Mouse (Mus musculus) stomach, postnatal 0 days (tissue): Measurements from ENCODE around the gene Mamdc4. TPM values are rescaled to one million over a fixed set of nuclear protein-coding genes. Genes with fewer than 3 reads are reported as not detected.

ENCODE experiments used
- ATAC-seq: fragments of 200-750 bp; cut with Nextera tagmentation; 2 replicates; pipeline ENCODE4 v1.8.0; 2017; ENCODE audit not compliant: low FRiP score, low TSS enrichment
- DNase-seq: peaks from one replicate; pipeline ENCODE4 v3.0.0-alpha.2; 2016; ENCODE audit warnings: low spot score
- H3K27ac ChIP-seq: fragments of 300-500 bp; sonication (generic); replicated peaks from 2 replicates; pipeline ENCODE4 v1.5.1; 2014; ENCODE audit warnings: mild to moderate bottlenecking, control low read depth
- H3K27me3 ChIP-seq: fragments of 300-500 bp; sonication (generic); 2 replicates; pipeline ENCODE4 v1.6.1; 2014; ENCODE audit warnings: low read length; ENCODE audit not compliant: control insufficient read depth, insufficient read depth
- H3K36me3 ChIP-seq: fragments of 300-500 bp; sonication (generic); 2 replicates; pipeline ENCODE4 v1.6.1; 2014; ENCODE audit warnings: low read length, mixed read lengths; ENCODE audit not compliant: control insufficient read depth, insufficient read depth
- H3K4me1 ChIP-seq: fragments of 300-500 bp; sonication (generic); replicated peaks from 2 replicates; pipeline ENCODE4 v1.6.1; 2014; ENCODE audit warnings: antibody characterized with exemption; ENCODE audit not compliant: control insufficient read depth, insufficient read depth
- H3K4me2 ChIP-seq: fragments of 300-500 bp; sonication (generic); replicated peaks from 2 replicates; pipeline ENCODE4 v1.6.1; 2014; ENCODE audit warnings: low read depth, mild to moderate bottlenecking, control low read depth, moderate library complexity
- H3K4me3 ChIP-seq: fragments of 300-500 bp; sonication (generic); 2 replicates; pipeline ENCODE4 v1.5.1; 2014; ENCODE audit warnings: low read depth, low read length, control low read depth
- H3K9ac ChIP-seq: fragments of 300-500 bp; sonication (generic); 2 replicates; pipeline ENCODE4 v1.6.1; 2014; ENCODE audit warnings: mild to moderate bottlenecking, low read length, control low read depth, mixed read lengths
- H3K9me3 ChIP-seq: fragments of 300-500 bp; sonication (generic); 2 replicates; pipeline ENCODE4 v1.6.1; 2016; ENCODE audit warnings: low read length; ENCODE audit not compliant: control insufficient read depth
- CTCF ChIP-seq: IDR thresholded peaks from 2 replicates; pipeline ENCODE4 v1.5.1; 2016; ENCODE audit warnings: antibody characterized with exemption, low read depth, mild to moderate bottlenecking, moderate library complexity
- EP300 ChIP-seq: optimal IDR thresholded peaks from 2 replicates; pipeline ENCODE3; 2016; ENCODE audit warnings: antibody characterized with exemption
- WGBS: fragments of 180-500 bp; shearing (Covaris S2); extraction: QIAGEN DNeasy Blood & Tissue Kit; methylation state at CpG from one replicate; pipeline ENCODE4 v1.1.7; 2014; 5-methylcytosine and 5-hydroxymethylcytosine counted together
- polyA plus RNA-seq: library from polyadenylated mRNA; unstranded; fragments of >200 nt; fragmentation: Nextera tagmentation; extraction: Ambion mirVana; gene quantifications from 2 replicates; pipeline ENCODE4 v1.2.1, GENCODE M21; 2015

Gene Mamdc4
- polyA plus RNA-seq, 1 experiment from 2014 or later: 0.55 TPM

- WGBS: 96% methylated on average over 4 of the region's 4 CpGs
- TF ChIP-seq EP300 (no peak), CTCF (no peak)
These were observed 34.1 kb downstream of the Mamdc4 start for GRCm38 (mm10) chr2:25540541-25540948.

GRCm38 (mm10) chr2:25536531-25536930 is 38.1 kb downstream of the Mamdc4 start:
- 81% methylated on average over 8 of the region's 8 CpGs for WGBS
- ATAC-seq: no peak
- Histone ChIP-seq H3K36me3 (peaks cover 7% of the 10 kb centered on the region; the same call in 1 of the 2 replicates), H3K9me3 (no peaks in the 10 kb centered on the region), H3K9ac (no peak overlapping the region), H3K4me1 (no peaks in the 10 kb centered on the region), H3K27ac (no peak overlapping the region), H3K27me3 (no peaks in the 10 kb centered on the region), H3K4me2 (no peak overlapping the region), H3K4me3 (no peak overlapping the region)
- no peak for DNase-seq
- TF ChIP-seq EP300: no peak
- no peak for TF ChIP-seq CTCF

More at GRCm38 (mm10) chr2:25540541-25540948, 34.1 kb downstream of the Mamdc4 start:
- ATAC-seq (no peak), DNase-seq (no peak)
- H3K9ac ChIP-seq: no peak overlapping the region
- peaks cover 4% of the 10 kb centered on the region; the same call in 1 of the 2 replicates for H3K36me3 ChIP-seq
- H3K4me2 ChIP-seq: no peak overlapping the region
- H3K27me3 ChIP-seq: no peaks in the 10 kb centered on the region
- no peaks in the 10 kb centered on the region for H3K9me3 ChIP-seq
- H3K27ac ChIP-seq: no peak overlapping the region
- H3K4me3 ChIP-seq: no peak overlapping the region
- H3K4me1 ChIP-seq: no peaks in the 10 kb centered on the region

GRCm38 (mm10) chr2:25534866-25535182 is 39.8 kb downstream of the Mamdc4 start:
- ATAC-seq (no peak), DNase-seq (no peak)
- H3K27ac ChIP-seq: no peak overlapping the region
- TF ChIP-seq CTCF (no peak), EP300 (no peak)
- H3K4me2 ChIP-seq: no peak overlapping the region
- H3K27me3 ChIP-seq: no peaks in the 10 kb centered on the region
- no peak overlapping the region for H3K4me3 ChIP-seq
- no peaks in the 10 kb centered on the region for H3K9me3 ChIP-seq
- 98% methylated on average over 2 of the region's 2 CpGs for WGBS
- no peak overlapping the region for H3K9ac ChIP-seq
- peaks cover 13% of the 10 kb centered on the region for H3K36me3 ChIP-seq
- H3K4me1 ChIP-seq: no peaks in the 10 kb centered on the region

- no peak overlapping the region for H3K9ac ChIP-seq
- no peak for ATAC-seq
- no peak for TF ChIP-seq EP300
- TF ChIP-seq CTCF: no peak
- H3K27me3 ChIP-seq: no peaks in the 10 kb centered on the region
- H3K4me2 ChIP-seq: no peak overlapping the region
- no peak overlapping the region for H3K27ac ChIP-seq
- H3K4me1 ChIP-seq: no peaks in the 10 kb centered on the region
- WGBS: 74% methylated on average over 3 of the region's 3 CpGs
- H3K9me3 ChIP-seq: no peaks in the 10 kb centered on the region
- H3K36me3 ChIP-seq: peaks cover 14% of the 10 kb centered on the region
- H3K4me3 ChIP-seq: no peak overlapping the region
- no peak for DNase-seq
These were observed 40.3 kb downstream of the Mamdc4 start for GRCm38 (mm10) chr2:25534178-25534865.

GRCm38 (mm10) chr2:25533707-25534106 is 40.9 kb downstream of the Mamdc4 start:
- no peak for DNase-seq
- Histone ChIP-seq H3K27ac (no peak overlapping the region), H3K4me3 (no peak overlapping the region), H3K9me3 (no peaks in the 10 kb centered on the region), H3K4me2 (no peak overlapping the region), H3K9ac (no peak overlapping the region), H3K27me3 (no peaks in the 10 kb centered on the region), H3K36me3 (peaks cover 19% of the 10 kb centered on the region), H3K4me1 (no peaks in the 10 kb centered on the region)
- ATAC-seq: no peak
- TF ChIP-seq CTCF (no peak), EP300 (no peak)
- WGBS: 89% methylated on average over 2 of the region's 2 CpGs

GRCm38 (mm10) chr2:25526510-25527302 is 47.9 kb downstream of the Mamdc4 start:
- ATAC-seq (no peak), DNase-seq (no peak)
- H3K4me1 ChIP-seq: no peaks in the 10 kb centered on the region
- H3K4me3 ChIP-seq: no peak overlapping the region
- H3K9me3 ChIP-seq: no peaks in the 10 kb centered on the region
- TF ChIP-seq CTCF (no peak), EP300 (no peak)
- 81% methylated on average over 9 of the region's 9 CpGs for WGBS
- H3K27ac ChIP-seq: no peak overlapping the region
- no peak overlapping the region for H3K4me2 ChIP-seq
- H3K9ac ChIP-seq: no peak overlapping the region
- H3K36me3 ChIP-seq: peaks cover 45% of the 10 kb centered on the region
- no peaks in the 10 kb centered on the region for H3K27me3 ChIP-seq

Other genes starting within 250 kb of the Mamdc4 start
- gene Man1b1, start 242.5 kb downstream of the Mamdc4 start, polyA plus RNA-seq: 29.2 and 29.9 TPM in 2 replicates
- gene Dpp7, start 218.5 kb downstream of the Mamdc4 start, polyA plus RNA-seq: 9.5 and 9.9 TPM in 2 replicates
- gene Uap1l1, start 209.2 kb downstream of the Mamdc4 start, polyA plus RNA-seq: 33.2 and 36.9 TPM in 2 replicates
- 14.1 and 16.6 TPM in 2 replicates for gene Sapcd2, start 202.5 kb downstream of the Mamdc4 start, polyA plus RNA-seq
- gene Entpd2, start 179.0 kb downstream of the Mamdc4 start, polyA plus RNA-seq: 21.2 and 23.3 TPM in 2 replicates
- gene Npdc1, start 175.5 kb downstream of the Mamdc4 start, polyA plus RNA-seq: 52.8 and 53.0 TPM in 2 replicates
- gene Fut7, start 151.6 kb downstream of the Mamdc4 start, polyA plus RNA-seq: 0.12 TPM in 1 of 2 replicates, not detected in the other
- gene Abca2, start 146.1 kb downstream of the Mamdc4 start, polyA plus RNA-seq: 1.7 and 2.6 TPM in 2 replicates
- gene Clic3, start 118.0 kb downstream of the Mamdc4 start, polyA plus RNA-seq: 246 and 272 TPM in 2 replicates
- 51.7 and 59.7 TPM in 2 replicates for gene Paxx, start 113.8 kb downstream of the Mamdc4 start, polyA plus RNA-seq
- gene Ptgds, start 104.8 kb downstream of the Mamdc4 start, polyA plus RNA-seq: 4.7 and 5.2 TPM in 2 replicates
- not detected in 2 replicates for gene Lcn12, start 80.9 kb downstream of the Mamdc4 start, polyA plus RNA-seq
- gene Fbxw5, start 74.1 kb downstream of the Mamdc4 start, polyA plus RNA-seq: 39.3 and 47.5 TPM in 2 replicates
- gene C8g, start 73.1 kb downstream of the Mamdc4 start, polyA plus RNA-seq: 2.8 and 3.8 TPM in 2 replicates
- gene Traf2, start 27.9 kb downstream of the Mamdc4 start, polyA plus RNA-seq: 15.9 and 16.0 TPM in 2 replicates
- gene Edf1, start 17.0 kb downstream of the Mamdc4 start, polyA plus RNA-seq: 351 and 372 TPM in 2 replicates
- gene Phpt1, start 379 bp upstream of the Mamdc4 start, polyA plus RNA-seq: 87.0 and 87.5 TPM in 2 replicates
- 0.29 and 0.52 TPM in 2 replicates for gene Ajm1, start 6.9 kb upstream of the Mamdc4 start, polyA plus RNA-seq
- gene Rabl6, start 33.7 kb upstream of the Mamdc4 start, polyA plus RNA-seq: 30.9 and 32.2 TPM in 2 replicates
- 0.21 and 0.34 TPM in 2 replicates for gene Ccdc183, start 42.8 kb upstream of the Mamdc4 start, polyA plus RNA-seq
- gene Tmem141, start 47.2 kb upstream of the Mamdc4 start, polyA plus RNA-seq: 32.4 and 33.3 TPM in 2 replicates
- 3.5 and 3.8 TPM in 2 replicates for gene Fcna, start 53.2 kb upstream of the Mamdc4 start, polyA plus RNA-seq
- gene Lcn8, start 78.3 kb upstream of the Mamdc4 start, polyA plus RNA-seq: 0.16 and 0.22 TPM in 2 replicates
- not detected in 2 replicates for gene Lcn5, start 83.1 kb upstream of the Mamdc4 start, polyA plus RNA-seq
- not detected in 2 replicates for gene Lcn6, start 101.9 kb upstream of the Mamdc4 start, polyA plus RNA-seq
- not detected in 2 replicates for gene Lcn10, start 107.9 kb upstream of the Mamdc4 start, polyA plus RNA-seq
- 0.39 TPM in 1 of 2 replicates, not detected in the other for gene Obp2a, start 125.2 kb upstream of the Mamdc4 start, polyA plus RNA-seq
- 53.9 and 55.6 TPM in 2 replicates for gene Bmyc, start 131.9 kb upstream of the Mamdc4 start, polyA plus RNA-seq
- gene Obp2b, start 162.2 kb upstream of the Mamdc4 start, polyA plus RNA-seq: not detected in 2 replicates
- gene Lcn3, start 190.7 kb upstream of the Mamdc4 start, polyA plus RNA-seq: not detected in 2 replicates
- gene Lcn11, start 202.2 kb upstream of the Mamdc4 start, polyA plus RNA-seq: not detected in 2 replicates
- 1.2 and 1.6 TPM in 2 replicates for gene Gm13539, start 207.4 kb upstream of the Mamdc4 start, polyA plus RNA-seq
- gene Glt6d1, start 241.0 kb upstream of the Mamdc4 start, polyA plus RNA-seq: not detected in 2 replicates
- gene Lcn9, start 248.3 kb upstream of the Mamdc4 start, polyA plus RNA-seq: not detected in 2 replicates